Mouse (Mus musculus): ENCODE data around the gene Cul4a. TPM values are rescaled to one million over a fixed set of nuclear protein-coding genes. Genes with fewer than 3 reads are reported as not detected.
"Not testable (repeated sequence)": the region's sequence is repeated elsewhere in the genome, so short reads cannot be mapped to it uniquely, and the experiment has no call there.

Cul4a gene
- 34.4 and 38.0 TPM in 2 replicates for polyA plus RNA-seq (2012; rRNA removed)

DNA sequence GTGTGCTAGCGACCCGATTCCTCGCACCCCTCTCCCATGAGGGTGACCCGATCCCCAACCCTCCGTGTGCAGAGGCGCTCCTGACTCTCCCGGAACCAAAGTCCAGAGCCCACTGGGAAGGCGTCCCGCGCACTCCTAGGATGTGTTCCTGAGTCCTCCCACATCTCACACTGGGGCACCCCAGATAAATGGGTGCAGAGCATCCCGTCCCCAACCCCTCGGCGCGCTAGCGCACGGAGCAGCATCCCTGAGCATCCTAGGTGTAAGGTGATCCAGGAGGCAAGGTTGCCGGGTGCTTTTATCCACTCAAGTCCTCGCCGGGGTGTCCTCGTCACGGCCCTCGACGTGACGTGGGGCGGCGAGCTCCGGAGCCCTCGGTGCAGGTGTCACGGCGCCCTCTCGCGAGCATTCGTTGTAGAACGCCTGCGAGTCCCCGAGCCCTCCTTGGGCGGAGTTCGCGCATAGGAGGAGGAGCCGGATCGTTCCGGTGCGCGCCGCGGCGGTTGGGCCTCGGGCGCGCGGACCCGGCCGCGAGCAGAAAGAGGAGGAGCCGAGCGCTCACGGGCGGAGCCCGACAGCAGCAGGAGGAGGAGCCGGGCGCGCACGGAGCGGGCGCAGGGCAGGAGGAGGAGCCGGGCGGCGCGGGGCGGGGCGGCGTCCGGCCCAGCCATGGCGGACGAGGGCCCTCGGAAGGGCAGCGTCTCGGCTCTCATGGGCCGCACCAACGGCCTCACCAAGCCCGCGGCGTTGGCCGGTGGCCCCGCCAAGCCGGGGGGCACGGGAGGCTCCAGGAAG, at the start of gene Cul4a, which contains the start of gene Pcid2:
Gene Cul4a, plus strand, starts transcription at position 535 of the 795 bp plus-strand sequence.
Gene Pcid2, minus strand, starts transcription at position 373 of the 795 bp plus-strand sequence.
- 2% methylated on average over 85 of the region's 87 CpGs for WGBS
- Histone ChIP-seq H3K27me3 (replicated peaks; ENCODE audit: control insufficient read depth, insufficient read depth, low read length) (no peaks in the 10 kb centered on the region), H3K4me1 (ENCODE audit: control insufficient read depth, insufficient read depth, low read length) (peaks cover 9% of the 10 kb centered on the region; the same call in 1 of the 2 replicates), H3K36me3 (ENCODE audit: control insufficient read depth, insufficient read depth, low read length) (no peaks in the 10 kb centered on the region), H3K27ac (ENCODE audit: insufficient read depth, low read depth, low read length) (peak within 1 kb of the TSS; percentile 91), H3K4me3 (ENCODE audit: insufficient read depth, low read depth, low read length) (peak within 1 kb of the TSS; percentile 95)
- DNase-seq, result peak; percentile 98
- TF ChIP-seq CTCF (conservative IDR thresholded peaks at IDR 0.05; ENCODE audit: insufficient read depth, insufficient read length, low read depth, low read length), result peak; percentile 61
- peak; percentile 69 for TF ChIP-seq POLR2A (IDR thresholded peaks at IDR 0.05; ENCODE audit: low read depth, low read length)

DNA sequence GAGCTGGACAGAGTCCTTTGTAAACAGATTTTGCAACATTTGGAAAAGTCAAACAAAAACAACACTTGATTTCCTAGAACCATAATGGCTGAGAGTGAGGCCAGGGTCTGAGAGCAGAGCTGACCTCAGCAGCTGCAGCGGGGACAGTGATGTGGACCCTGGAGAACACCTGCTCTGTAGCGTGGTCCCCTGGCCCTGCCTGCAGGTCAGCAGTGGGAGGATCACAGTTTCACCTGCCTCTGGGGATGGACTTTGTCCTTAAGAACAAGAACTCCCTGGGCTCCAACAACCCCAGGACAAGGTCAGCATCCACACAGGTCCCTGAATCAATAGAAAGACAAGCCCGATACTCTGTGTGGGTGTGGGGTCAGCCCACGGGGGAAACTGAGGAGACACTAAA, 48.1 kb upstream of the Cul4a start:
- WGBS, result 52% methylated on average over 4 of the region's 4 CpGs
- TF ChIP-seq POLR2A (IDR thresholded peaks at IDR 0.05; ENCODE audit: low read depth, low read length) (no peak), CTCF (conservative IDR thresholded peaks at IDR 0.05; ENCODE audit: insufficient read depth, insufficient read length, low read depth, low read length) (no peak)
- Histone ChIP-seq H3K27me3 (replicated peaks; ENCODE audit: control insufficient read depth, insufficient read depth, low read length) (no peaks in the 10 kb centered on the region), H3K36me3 (ENCODE audit: control insufficient read depth, insufficient read depth, low read length) (no peaks in the 10 kb centered on the region), H3K4me1 (ENCODE audit: control insufficient read depth, insufficient read depth, low read length) (peaks cover 3% of the 10 kb centered on the region; the same call in 1 of the 2 replicates), H3K4me3 (ENCODE audit: insufficient read depth, low read depth, low read length) (no peak overlapping the region), H3K27ac (ENCODE audit: insufficient read depth, low read depth, low read length) (no peak overlapping the region)
- peak; percentile 72 for DNase-seq

DNA sequence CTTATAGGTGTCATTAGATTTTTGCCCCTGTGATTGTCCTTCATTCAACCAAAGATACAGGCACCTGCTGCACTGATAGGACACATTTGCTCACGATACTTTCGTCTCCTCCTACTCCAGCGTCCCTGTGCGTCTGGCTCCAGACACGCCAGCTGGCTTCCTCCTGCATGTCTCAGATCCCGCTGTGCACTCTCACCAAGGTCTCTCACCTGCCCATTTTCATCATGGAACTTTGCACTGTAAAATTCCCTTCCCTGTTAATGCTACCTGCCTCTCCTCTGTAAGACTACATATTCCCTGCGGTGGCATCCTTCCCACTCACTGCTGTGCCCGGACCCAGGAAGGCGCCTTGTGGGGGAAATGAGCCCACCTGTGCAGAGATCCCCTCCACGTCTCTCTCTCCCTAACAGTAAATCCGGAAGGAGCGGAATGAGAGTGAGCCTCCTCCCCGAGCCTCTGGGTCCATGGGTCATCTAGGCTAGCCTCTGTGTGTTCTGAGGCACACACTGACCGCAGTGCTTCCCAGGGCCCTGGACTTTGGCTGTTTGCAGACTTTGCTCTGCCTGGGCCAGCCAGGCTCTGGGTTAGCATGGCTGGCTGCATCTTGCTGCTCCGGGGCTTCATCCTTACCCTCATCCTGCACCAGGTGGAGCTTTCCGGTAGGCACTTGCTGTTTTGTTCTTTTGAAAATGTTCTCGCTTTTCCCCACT, 44.8 kb upstream of the Cul4a start, which contains the start of gene Proz:
Gene Proz, plus strand, starts transcription at position 474 of the 710 bp plus-strand sequence.
- Histone ChIP-seq H3K4me1 (ENCODE audit: control insufficient read depth, insufficient read depth, low read length) (peaks cover 3% of the 10 kb centered on the region; the same call in 1 of the 2 replicates), H3K27me3 (replicated peaks; ENCODE audit: control insufficient read depth, insufficient read depth, low read length) (no peaks in the 10 kb centered on the region), H3K27ac (ENCODE audit: insufficient read depth, low read depth, low read length) (peak within 1 kb of the TSS; percentile 90), H3K36me3 (ENCODE audit: control insufficient read depth, insufficient read depth, low read length) (no peaks in the 10 kb centered on the region), H3K4me3 (ENCODE audit: insufficient read depth, low read depth, low read length) (peak within 1 kb of the TSS; percentile 38)
- WGBS, result 50% methylated on average over 17 of the region's 17 CpGs
- DNase-seq, result peak; percentile 91
- TF ChIP-seq CTCF (conservative IDR thresholded peaks at IDR 0.05; ENCODE audit: insufficient read depth, insufficient read length, low read depth, low read length), result no peak
- no peak for TF ChIP-seq POLR2A (IDR thresholded peaks at IDR 0.05; ENCODE audit: low read depth, low read length)

DNA sequence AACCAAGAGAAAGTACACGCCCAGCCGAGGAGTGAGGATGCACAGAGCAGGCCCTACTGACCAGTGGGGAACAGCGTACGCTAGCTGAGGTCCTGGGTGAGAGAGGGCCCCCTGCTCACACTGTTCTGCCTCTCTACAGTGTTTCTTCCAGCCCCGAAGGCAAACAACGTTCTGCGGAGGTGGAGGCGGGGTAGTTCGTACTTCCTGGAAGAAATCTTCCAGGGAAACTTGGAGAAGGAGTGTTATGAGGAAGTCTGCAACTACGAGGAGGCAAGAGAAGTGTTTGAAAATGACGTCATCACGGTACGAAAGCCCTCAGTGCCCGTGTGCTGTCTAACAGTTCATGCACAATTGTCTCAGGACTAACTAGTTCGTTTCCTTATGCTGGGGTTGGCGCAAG, 42.3 kb upstream of the Cul4a start:
- H3K4me1 ChIP-seq (ENCODE audit: control insufficient read depth, insufficient read depth, low read length), result peaks cover 3% of the 10 kb centered on the region; the same call in 1 of the 2 replicates
- no peaks in the 10 kb centered on the region for H3K36me3 ChIP-seq (ENCODE audit: control insufficient read depth, insufficient read depth, low read length)
- H3K4me3 ChIP-seq (ENCODE audit: insufficient read depth, low read depth, low read length), result no peak overlapping the region
- DNase-seq, result no peak
- TF ChIP-seq CTCF (conservative IDR thresholded peaks at IDR 0.05; ENCODE audit: insufficient read depth, insufficient read length, low read depth, low read length) (no peak), POLR2A (IDR thresholded peaks at IDR 0.05; ENCODE audit: low read depth, low read length) (no peak)
- H3K27me3 ChIP-seq (replicated peaks; ENCODE audit: control insufficient read depth, insufficient read depth, low read length), result no peaks in the 10 kb centered on the region
- no peak overlapping the region for H3K27ac ChIP-seq (ENCODE audit: insufficient read depth, low read depth, low read length)
- WGBS, result 75% methylated on average over 16 of the region's 16 CpGs

DNA sequence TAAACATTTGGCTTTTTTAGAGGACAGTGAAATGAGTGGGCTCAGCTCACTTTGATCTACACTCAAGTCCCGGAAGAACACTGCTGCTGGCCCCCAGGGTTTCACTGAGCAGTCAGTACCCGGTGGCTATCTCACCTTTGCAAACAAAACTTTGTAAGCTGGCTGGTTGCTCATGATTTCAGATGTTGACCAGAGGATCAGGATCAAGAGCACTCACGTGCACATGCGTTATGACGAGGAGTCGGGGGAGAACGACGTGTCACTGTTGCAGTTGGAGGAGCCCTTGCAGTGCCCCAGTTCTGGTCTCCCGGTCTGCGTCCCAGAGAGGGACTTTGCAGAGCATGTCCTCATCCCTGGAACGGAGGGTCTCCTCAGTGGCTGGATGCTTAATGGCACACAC, 32.2 kb upstream of the Cul4a start:
- TF ChIP-seq CTCF (conservative IDR thresholded peaks at IDR 0.05; ENCODE audit: insufficient read depth, insufficient read length, low read depth, low read length) (no peak), POLR2A (IDR thresholded peaks at IDR 0.05; ENCODE audit: low read depth, low read length) (no peak)
- DNase-seq, result no peak
- Histone ChIP-seq H3K4me1 (ENCODE audit: control insufficient read depth, insufficient read depth, low read length) (no peaks in the 10 kb centered on the region), H3K36me3 (ENCODE audit: control insufficient read depth, insufficient read depth, low read length) (no peaks in the 10 kb centered on the region), H3K4me3 (ENCODE audit: insufficient read depth, low read depth, low read length) (no peak overlapping the region), H3K27me3 (replicated peaks; ENCODE audit: control insufficient read depth, insufficient read depth, low read length) (no peaks in the 10 kb centered on the region), H3K27ac (ENCODE audit: insufficient read depth, low read depth, low read length) (no peak overlapping the region)
- 95% methylated on average over 11 of the region's 11 CpGs for WGBS

DNA sequence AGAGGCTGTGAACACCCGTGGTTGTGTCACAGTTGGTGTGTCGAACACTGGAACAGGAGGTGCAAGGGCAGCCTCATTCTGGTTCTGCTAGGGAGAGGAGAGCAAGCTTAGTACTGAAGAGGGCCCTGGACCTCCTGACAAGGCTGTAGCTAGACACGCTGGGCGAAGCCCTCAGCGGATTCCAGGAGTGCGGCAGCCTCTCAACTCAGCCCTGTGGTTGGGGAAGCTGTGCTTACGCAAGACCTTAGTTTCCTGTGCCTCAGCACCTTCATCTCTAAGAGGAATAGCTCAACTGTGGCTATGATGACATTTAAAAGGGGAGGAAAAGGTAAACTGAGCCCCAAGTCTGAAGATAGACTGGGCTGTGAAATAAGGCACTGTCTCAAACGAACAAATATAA, 30.4 kb upstream of the Cul4a start:
- no peak for DNase-seq
- no peaks in the 10 kb centered on the region; the same call in 1 of the 2 replicates for H3K36me3 ChIP-seq (ENCODE audit: control insufficient read depth, insufficient read depth, low read length)

DNA sequence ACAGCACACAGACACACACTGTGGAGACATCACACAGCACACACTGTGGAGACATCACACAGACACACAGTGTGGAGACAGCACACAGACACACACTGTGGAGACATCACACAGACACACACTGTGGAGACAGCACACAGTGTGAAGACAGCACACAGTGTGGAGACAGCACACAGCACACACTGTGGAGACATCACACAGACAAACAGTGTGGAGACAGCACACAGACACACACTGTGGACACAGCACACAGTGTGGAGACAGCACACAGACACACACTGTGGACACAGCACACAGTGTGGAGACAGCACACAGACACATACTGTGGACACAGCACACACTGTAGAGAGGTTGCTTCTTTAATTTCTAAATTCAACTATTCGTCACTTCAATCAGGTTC, 29.8 kb upstream of the Cul4a start:
- not testable (repeated sequence) for H3K36me3 ChIP-seq (ENCODE audit: control insufficient read depth, insufficient read depth, low read length); DNase-seq; H3K4me1 ChIP-seq (ENCODE audit: control insufficient read depth, insufficient read depth, low read length); H3K27ac ChIP-seq (ENCODE audit: insufficient read depth, low read depth, low read length); H3K4me3 ChIP-seq (ENCODE audit: insufficient read depth, low read depth, low read length); H3K27me3 ChIP-seq (replicated peaks; ENCODE audit: control insufficient read depth, insufficient read depth, low read length)
- WGBS, result 73% methylated on average over 1 of the region's 1 CpGs

More for the DNA sequence above, 30.4 kb upstream of the Cul4a start:
- H3K27me3 ChIP-seq (replicated peaks; ENCODE audit: control insufficient read depth, insufficient read depth, low read length), result no peaks in the 10 kb centered on the region
- H3K4me1 ChIP-seq (ENCODE audit: control insufficient read depth, insufficient read depth, low read length), result no peaks in the 10 kb centered on the region
- no peak for TF ChIP-seq CTCF (conservative IDR thresholded peaks at IDR 0.05; ENCODE audit: insufficient read depth, insufficient read length, low read depth, low read length)
- no peak for TF ChIP-seq POLR2A (IDR thresholded peaks at IDR 0.05; ENCODE audit: low read depth, low read length)
- no peak overlapping the region for H3K27ac ChIP-seq (ENCODE audit: insufficient read depth, low read depth, low read length)
- WGBS, result 90% methylated on average over 8 of the region's 8 CpGs
- no peak overlapping the region for H3K4me3 ChIP-seq (ENCODE audit: insufficient read depth, low read depth, low read length)
